Mouse (Mus musculus) skeletal muscle tissue, adult 2 months (tissue): Measurements from ENCODE around the gene Pkd1.

Experiments used
- DNase-seq: peaks from one replicate; pipeline ENCODE4 v3.0.0-alpha.2; 2012; ENCODE audit warnings: low read depth, low spot score

The Pkd1 gene

DNA sequence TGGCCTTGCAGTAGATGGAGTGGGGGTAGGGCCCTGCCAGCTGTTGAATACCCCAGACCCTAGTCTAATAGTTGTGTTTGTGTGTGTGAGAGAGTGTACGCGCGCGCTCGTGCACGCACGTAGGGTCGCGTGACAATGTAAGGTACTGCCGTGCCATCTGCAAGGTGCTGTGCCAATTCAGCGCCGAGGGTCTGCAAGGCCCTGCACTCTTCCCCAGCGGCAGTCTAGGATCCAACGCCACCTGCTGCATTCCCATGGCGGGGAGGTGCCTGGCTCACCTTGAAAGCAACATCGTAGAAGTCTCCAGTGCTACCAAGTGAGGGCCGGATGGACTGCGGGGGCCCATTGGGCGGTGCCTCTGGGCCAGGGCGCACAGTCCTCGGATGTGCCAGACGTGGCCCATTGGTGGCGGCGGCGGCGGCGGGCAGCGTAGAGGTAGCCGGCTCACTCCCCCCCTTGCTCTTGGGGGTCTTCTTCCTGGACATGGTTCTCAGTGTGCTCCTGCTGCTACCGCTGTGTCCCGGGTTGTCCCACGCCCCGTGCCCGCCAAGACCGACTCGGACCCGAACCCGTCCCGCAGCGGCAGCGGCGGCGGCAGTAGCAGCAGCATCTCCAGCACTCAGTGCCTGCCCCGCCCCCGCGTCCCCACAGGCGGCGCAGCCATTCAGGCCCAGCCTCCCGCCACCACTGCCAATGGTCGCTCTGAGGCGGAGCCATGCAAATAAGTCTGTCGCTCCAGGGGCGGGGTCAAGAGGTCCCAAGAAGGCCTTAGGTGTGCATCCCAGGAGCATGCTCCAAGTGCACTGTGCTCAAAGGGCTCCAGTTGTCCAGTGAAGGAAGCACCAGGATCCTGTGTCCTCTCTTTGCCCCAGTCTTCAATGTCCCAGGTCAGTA lies 16.3 kb upstream of the Pkd1 start:
- DNase-seq, result peak; percentile 57

GRCm38 (mm10) chr17:24534160-24534718 lies 15.4 kb upstream of the Pkd1 start, which contains the start of gene Rab26:
Gene Rab26, minus strand, starts transcription at chr17:24534210.
- DNase-seq, result no peak

DNA sequence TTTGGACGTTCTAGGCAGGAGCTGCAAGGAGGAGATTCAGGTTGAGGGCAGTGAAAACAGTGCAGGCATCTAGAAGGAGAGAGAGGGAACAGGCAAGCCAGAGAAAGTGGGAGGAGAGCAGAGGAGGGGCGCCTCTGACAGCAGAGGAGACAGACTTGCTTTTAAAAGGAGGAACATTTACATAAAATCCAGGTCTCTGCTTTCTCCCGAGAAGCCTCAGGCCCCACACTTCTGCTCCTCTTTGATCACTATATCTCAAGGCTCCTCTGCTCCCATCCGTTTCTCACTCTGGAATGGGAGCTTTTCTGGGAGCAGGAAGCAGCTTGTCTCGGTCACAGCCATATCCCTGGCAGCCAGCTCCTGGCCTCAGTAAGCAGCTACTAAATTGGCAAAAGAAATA lies 14.3 kb upstream of the Pkd1 start:
- no peak for DNase-seq

- no peak for DNase-seq
Observed at GRCm38 (mm10) chr17:24537536-24537935, 12.1 kb upstream of the Pkd1 start.

- no peak for DNase-seq
Observed at GRCm38 (mm10) chr17:24538950-24539349, 10.7 kb upstream of the Pkd1 start.

GRCm38 (mm10) chr17:24540375-24540774 lies 9.3 kb upstream of the Pkd1 start:
- DNase-seq, result no peak

GRCm38 (mm10) chr17:24544613-24545012 lies 5.0 kb upstream of the Pkd1 start:
- DNase-seq, result no peak

DNA sequence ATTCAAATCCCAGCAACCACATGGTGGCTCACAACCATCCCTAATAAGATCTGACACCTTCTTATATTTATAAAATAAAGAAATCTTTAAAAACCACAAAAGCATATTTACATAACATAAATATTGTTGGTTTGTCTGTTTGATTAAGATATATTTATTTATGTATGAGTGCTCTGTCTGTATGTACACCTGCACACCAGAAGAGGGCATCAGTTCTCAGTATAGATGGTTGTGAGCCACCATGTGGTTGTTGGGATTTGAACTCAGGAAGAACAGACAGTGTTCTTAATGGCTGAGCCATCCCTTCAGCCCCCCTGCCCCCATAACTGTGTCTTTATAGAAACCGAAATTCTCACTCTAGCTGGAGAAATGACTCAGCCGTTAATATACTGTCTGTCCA lies 4.4 kb upstream of the Pkd1 start:
- DNase-seq, result no peak

DNA sequence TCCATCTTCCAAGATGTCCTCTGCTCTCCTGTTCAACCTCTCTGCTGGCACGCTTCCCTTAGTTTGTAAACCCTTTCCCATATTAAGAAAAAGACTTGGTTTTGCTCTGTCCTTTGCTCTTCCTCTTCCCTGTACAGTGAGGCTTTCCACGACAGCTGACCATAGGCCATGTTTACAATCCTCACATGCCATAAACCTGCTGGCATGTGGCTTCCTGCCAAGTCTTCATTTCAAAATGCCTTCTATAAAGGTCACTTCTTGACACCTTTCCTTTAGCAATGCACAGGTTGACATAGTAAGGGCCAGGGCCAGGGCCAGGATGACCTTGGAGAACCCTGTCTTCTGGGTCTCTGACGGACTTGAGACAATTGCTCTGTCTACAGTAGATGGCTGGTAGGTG lies 3.4 kb upstream of the Pkd1 start:
- DNase-seq, result no peak

- no peak for DNase-seq
Observed at GRCm38 (mm10) chr17:24548435-24548834, 1.2 kb upstream of the Pkd1 start.

GRCm38 (mm10) chr17:24548921-24549617 lies 565 bp upstream of the Pkd1 start:
- DNase-seq, result peak; percentile 71

DNA sequence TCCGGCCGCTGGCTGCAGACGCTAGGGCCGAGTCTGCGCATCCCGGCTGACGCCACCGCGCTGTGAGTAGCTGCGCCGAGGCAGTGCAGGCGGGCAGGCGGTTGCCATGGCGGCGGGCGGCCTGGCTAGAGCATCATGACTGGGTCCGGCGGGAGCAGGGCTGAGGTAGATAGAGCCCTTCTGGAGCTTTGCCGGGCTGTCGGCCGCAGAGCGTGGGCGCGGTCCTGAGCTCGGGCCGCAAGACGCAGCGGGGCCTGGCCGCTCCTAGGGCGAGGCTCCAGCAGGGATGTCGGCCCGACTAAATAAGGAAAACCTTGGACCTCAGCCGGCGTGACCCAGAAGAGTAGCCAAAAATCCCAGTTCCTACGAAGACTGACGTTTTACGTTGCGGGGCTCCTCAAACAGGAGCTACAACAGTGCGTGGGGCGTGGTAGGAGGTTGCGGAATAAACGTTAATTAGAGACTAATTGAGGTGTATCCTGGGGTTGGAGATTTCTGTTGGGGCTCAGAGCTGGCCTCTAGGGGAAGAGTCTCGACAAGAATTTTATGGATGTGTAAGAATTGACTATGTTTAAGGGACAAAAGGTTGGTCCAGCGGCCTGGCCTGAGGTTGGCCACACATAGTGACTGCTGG lies 899 bp downstream of the Pkd1 start:
- DNase-seq, result peak; percentile 85

DNA sequence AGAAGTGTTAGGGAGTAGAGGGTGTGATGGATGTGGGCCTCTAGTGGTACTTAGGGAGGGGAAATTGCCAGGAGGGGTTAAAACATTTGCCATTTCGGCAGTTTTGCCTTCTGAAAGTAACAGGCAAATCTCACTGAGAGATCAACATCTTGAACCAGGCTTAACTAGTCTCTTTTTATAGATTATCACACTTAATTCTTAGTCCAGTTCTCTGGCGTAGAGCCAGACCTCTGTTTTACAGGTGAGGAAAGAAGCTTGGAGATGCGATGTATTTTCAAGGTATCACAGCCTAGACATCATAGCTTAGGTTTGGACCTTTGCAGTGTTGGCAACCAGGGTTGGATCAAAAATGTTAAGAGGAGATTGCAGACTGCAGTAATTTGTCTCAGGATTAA lies 1.4 kb downstream of the Pkd1 start:
- no peak for DNase-seq

GRCm38 (mm10) chr17:24557091-24557490 lies 7.5 kb downstream of the Pkd1 start:
- peak; percentile 85 for DNase-seq

GRCm38 (mm10) chr17:24558600-24559099 lies 9.0 kb downstream of the Pkd1 start:
- DNase-seq, result no peak

DNA sequence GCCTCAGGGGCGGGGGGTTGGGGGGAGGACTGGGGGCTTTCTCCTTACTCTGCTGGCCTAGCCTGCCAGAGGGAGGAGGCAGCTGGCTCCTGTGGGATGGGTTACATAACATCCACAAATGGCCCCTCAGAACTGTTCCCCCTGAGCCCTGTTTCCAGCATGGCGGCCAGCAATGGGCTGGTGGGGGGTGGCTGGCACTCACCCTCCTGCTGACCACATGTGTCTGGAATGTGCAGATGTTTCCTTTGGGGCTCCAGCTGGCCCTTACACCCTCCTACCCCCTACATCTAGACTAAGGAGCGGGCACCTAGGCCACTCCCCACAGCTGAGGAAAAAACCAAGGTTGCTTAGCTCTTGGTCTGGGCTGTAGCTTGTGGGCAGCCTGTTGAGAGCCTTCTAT lies 9.5 kb downstream of the Pkd1 start:
- DNase-seq, result peak; percentile 47

DNA sequence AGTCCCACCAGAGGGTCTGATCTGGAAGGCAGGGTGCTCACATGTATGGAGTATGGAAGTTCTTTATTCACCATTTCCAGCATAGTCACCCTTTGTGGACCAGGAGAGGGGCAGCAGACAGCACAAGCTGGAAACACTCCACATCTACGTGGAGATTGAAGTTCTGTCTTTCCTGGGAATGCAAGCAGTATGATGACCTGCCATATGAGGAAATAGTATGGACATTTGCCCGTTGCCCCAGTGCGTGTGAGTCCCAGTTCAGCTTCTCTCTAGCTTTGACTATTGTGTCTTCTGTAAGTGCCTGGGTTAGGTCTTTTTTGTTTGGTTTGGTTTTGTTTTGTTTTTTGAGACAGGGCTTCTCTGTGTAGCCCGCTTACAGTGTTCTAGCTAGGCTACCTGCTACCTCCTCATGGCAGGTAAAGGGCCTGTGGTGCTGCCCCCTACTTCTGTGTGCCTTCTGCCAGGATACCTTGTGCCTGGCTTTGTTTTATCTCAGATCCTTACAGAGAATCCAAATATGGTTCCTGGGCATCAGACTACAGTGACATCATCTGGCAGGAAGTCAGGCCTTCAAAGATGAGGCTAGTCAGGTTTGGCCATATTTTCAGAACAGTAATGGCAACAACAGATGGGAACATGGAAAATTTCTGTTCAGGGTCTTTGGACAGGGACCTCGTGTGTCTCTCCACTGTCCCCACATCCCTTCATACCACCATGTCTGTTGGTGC lies 10.8 kb downstream of the Pkd1 start:
- DNase-seq, result no peak

- no peak for DNase-seq
Observed at GRCm38 (mm10) chr17:24561592-24561991, 12.0 kb downstream of the Pkd1 start.

DNA sequence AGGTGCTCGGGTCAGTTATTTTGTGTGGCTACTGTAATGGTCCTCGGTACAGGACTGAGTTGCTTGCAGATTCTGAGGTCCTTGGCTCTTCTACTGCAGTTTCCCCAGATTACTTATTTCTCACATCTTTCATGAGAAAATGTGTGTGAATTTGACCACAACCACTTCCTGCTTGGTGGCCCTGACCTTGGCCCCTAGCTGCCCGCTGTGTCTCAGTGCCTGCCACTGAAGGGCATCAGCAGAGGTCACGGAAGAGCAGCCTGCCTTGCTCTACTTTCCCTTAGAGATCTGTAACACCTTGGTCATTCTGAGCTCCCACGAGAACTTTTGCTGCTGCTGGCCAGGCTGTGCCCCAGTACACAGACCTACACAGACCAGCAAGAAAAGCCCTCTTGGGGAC lies 14.0 kb downstream of the Pkd1 start:
- no peak for DNase-seq

DNA sequence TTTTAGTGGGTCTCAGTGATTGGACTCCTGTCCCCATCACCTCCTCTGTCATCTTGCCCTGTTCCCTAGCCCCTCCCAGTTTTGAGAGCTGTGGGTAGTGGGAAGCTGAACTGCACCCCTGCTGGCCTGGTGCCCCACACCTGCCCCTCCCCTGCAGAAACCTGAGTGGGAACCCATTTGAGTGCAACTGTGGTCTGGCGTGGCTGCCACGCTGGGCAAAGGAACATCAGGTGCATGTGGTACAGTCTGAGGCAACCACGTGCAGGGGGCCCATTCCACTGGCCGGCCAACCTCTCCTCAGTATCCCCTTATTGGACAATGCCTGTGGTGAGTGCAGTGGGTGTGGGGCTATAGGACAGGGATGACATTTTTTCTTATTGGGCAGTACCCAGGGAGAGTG lies 14.8 kb downstream of the Pkd1 start:
- DNase-seq, result no peak

DNA sequence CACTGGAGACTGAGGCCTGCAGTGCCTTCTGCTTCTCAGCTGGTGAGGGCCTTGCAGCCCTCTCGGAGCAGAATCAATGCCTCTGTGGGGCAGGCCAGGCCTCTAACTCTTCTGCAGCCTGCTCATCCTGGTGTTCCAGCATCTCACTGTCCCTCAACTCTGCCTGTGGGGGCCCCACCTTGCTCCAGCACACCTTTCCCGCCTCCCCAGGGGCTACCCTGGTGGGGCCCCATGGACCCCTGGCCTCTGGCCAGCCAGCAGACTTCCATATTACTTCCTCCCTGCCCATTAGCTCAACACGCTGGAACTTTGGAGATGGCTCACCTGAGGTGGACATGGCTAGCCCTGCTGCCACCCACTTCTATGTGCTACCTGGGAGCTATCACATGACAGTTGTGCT lies 15.5 kb downstream of the Pkd1 start:
- DNase-seq, result no peak
